Mouse (Mus musculus): Measurements from ENCODE around the gene Tnf. TPM values are rescaled to one million over a fixed set of nuclear protein-coding genes. Genes with fewer than 3 reads are reported as not detected.
A peak's percentile ranks its signal among the peaks of the same experiment; 100 is the strongest.

The Tnf gene
- total RNA-seq, 2 experiments from 2014 or later: 8.3 to 19.2 TPM

GRCm38 (mm10) chr17:35204494-35205379, 2.9 kb upstream of the Tnf start, which contains the start of gene Lta:
Gene Lta (minus strand): TSS chr17:35205351.
- ATAC-seq (replicated peaks; ENCODE audit: low FRiP score, poor library complexity, severe bottlenecking): no peak

- no peak for ATAC-seq (replicated peaks; ENCODE audit: low FRiP score, poor library complexity, severe bottlenecking)
These were observed 635 bp upstream of the Tnf start for GRCm38 (mm10) chr17:35202442-35202841.

GRCm38 (mm10) chr17:35201128-35201527, 679 bp downstream of the Tnf start:
- ATAC-seq (replicated peaks; ENCODE audit: low FRiP score, poor library complexity, severe bottlenecking): no peak

- ATAC-seq (replicated peaks; ENCODE audit: low FRiP score, poor library complexity, severe bottlenecking): no peak
These were observed 1.4 kb downstream of the Tnf start for GRCm38 (mm10) chr17:35200398-35200797.

- no peak for ATAC-seq (replicated peaks; ENCODE audit: low FRiP score, poor library complexity, severe bottlenecking)
These were observed 2.9 kb downstream of the Tnf start for GRCm38 (mm10) chr17:35198946-35199345.

GRCm38 (mm10) chr17:35198029-35198428, 3.8 kb downstream of the Tnf start:
- no peak for ATAC-seq (replicated peaks; ENCODE audit: low FRiP score, poor library complexity, severe bottlenecking)

GRCm38 (mm10) chr17:35197126-35197525, 4.7 kb downstream of the Tnf start:
- no peak for ATAC-seq (replicated peaks; ENCODE audit: low FRiP score, poor library complexity, severe bottlenecking)

- no peak for ATAC-seq (replicated peaks; ENCODE audit: low FRiP score, poor library complexity, severe bottlenecking)
These were observed 5.5 kb downstream of the Tnf start for GRCm38 (mm10) chr17:35196321-35196641.

GRCm38 (mm10) chr17:35195631-35196320, 6.0 kb downstream of the Tnf start:
- peak; percentile 85 for ATAC-seq (replicated peaks; ENCODE audit: low FRiP score, poor library complexity, severe bottlenecking)

- ATAC-seq (replicated peaks; ENCODE audit: low FRiP score, poor library complexity, severe bottlenecking): no peak
These were observed 6.8 kb downstream of the Tnf start for GRCm38 (mm10) chr17:35194844-35195630.

- no peak for ATAC-seq (replicated peaks; ENCODE audit: low FRiP score, poor library complexity, severe bottlenecking)
These were observed 7.6 kb downstream of the Tnf start, which contains the start of gene Ltb for GRCm38 (mm10) chr17:35193881-35194843. Gene Ltb (plus strand): TSS chr17:35194439.

GRCm38 (mm10) chr17:35192924-35193323, 8.9 kb downstream of the Tnf start:
- no peak for ATAC-seq (replicated peaks; ENCODE audit: low FRiP score, poor library complexity, severe bottlenecking)

- ATAC-seq (replicated peaks; ENCODE audit: low FRiP score, poor library complexity, severe bottlenecking): no peak
These were observed 10.1 kb downstream of the Tnf start for GRCm38 (mm10) chr17:35191723-35192122.

- no peak for ATAC-seq (replicated peaks; ENCODE audit: low FRiP score, poor library complexity, severe bottlenecking)
These were observed 11.7 kb downstream of the Tnf start for GRCm38 (mm10) chr17:35190096-35190495.

GRCm38 (mm10) chr17:35189186-35189585, 12.6 kb downstream of the Tnf start:
- ATAC-seq (replicated peaks; ENCODE audit: low FRiP score, poor library complexity, severe bottlenecking): no peak

GRCm38 (mm10) chr17:35187959-35188610, 13.7 kb downstream of the Tnf start, which contains the start of gene Lst1:
Gene Lst1 (minus strand): TSS chr17:35188439.
- no peak for ATAC-seq (replicated peaks; ENCODE audit: low FRiP score, poor library complexity, severe bottlenecking)

GRCm38 (mm10) chr17:35187345-35187744, 14.5 kb downstream of the Tnf start:
- ATAC-seq (replicated peaks; ENCODE audit: low FRiP score, poor library complexity, severe bottlenecking): no peak

- ATAC-seq (replicated peaks; ENCODE audit: low FRiP score, poor library complexity, severe bottlenecking): no peak
These were observed 15.1 kb downstream of the Tnf start for GRCm38 (mm10) chr17:35186681-35187080.

Data from erythroblast, adult 5-6 weeks (primary cell).